Mouse (Mus musculus): Measurements from ENCODE around the gene Tppp2. TPM values are rescaled to one million over a fixed set of nuclear protein-coding genes. Genes with fewer than 3 reads are reported as not detected.

Tppp2 gene
- polyA plus RNA-seq (2012): not detected in 2 replicates

- TF ChIP-seq GATA1 (IDR thresholded peaks at IDR 0.05; ENCODE audit: low read length): no peak
Observed at GRCm38 (mm10) chr14:51918125-51918524, at the start of gene Tppp2. Tppp2 (plus strand) TSS chr14:51918425.

GRCm38 (mm10) chr14:51870756-51871155, 47.5 kb upstream of the Tppp2 start:
- TF ChIP-seq GATA1 (IDR thresholded peaks at IDR 0.05; ENCODE audit: low read length): no peak

- TF ChIP-seq GATA1 (IDR thresholded peaks at IDR 0.05; ENCODE audit: low read length): no peak
Observed at GRCm38 (mm10) chr14:51871741-51872140, 46.5 kb upstream of the Tppp2 start.

- TF ChIP-seq GATA1 (IDR thresholded peaks at IDR 0.05; ENCODE audit: low read length): no peak
Observed at GRCm38 (mm10) chr14:51877517-51877916, 40.7 kb upstream of the Tppp2 start.

GRCm38 (mm10) chr14:51883527-51884030, 34.6 kb upstream of the Tppp2 start:
- no peak for TF ChIP-seq GATA1 (IDR thresholded peaks at IDR 0.05; ENCODE audit: low read length)

- no peak for TF ChIP-seq GATA1 (IDR thresholded peaks at IDR 0.05; ENCODE audit: low read length)
Observed at GRCm38 (mm10) chr14:51884031-51884544, 34.1 kb upstream of the Tppp2 start.

- TF ChIP-seq GATA1 (IDR thresholded peaks at IDR 0.05; ENCODE audit: low read length): no peak
Observed at GRCm38 (mm10) chr14:51884598-51885331, 33.5 kb upstream of the Tppp2 start, which contains the start of gene Mettl17. Mettl17 (plus strand) TSS chr14:51884842.

- TF ChIP-seq GATA1 (IDR thresholded peaks at IDR 0.05; ENCODE audit: low read length): no peak
Observed at GRCm38 (mm10) chr14:51886051-51886450, 32.2 kb upstream of the Tppp2 start.

GRCm38 (mm10) chr14:51889833-51890232, 28.4 kb upstream of the Tppp2 start:
- no peak for TF ChIP-seq GATA1 (IDR thresholded peaks at IDR 0.05; ENCODE audit: low read length)

- TF ChIP-seq GATA1 (IDR thresholded peaks at IDR 0.05; ENCODE audit: low read length): no peak
Observed at GRCm38 (mm10) chr14:51892191-51892939, 25.9 kb upstream of the Tppp2 start, which contains the start of gene Slc39a2. Slc39a2 (plus strand) TSS chr14:51892889.

- TF ChIP-seq GATA1 (IDR thresholded peaks at IDR 0.05; ENCODE audit: low read length): no peak
Observed at GRCm38 (mm10) chr14:51893094-51893794, 25.0 kb upstream of the Tppp2 start.

- no peak for TF ChIP-seq GATA1 (IDR thresholded peaks at IDR 0.05; ENCODE audit: low read length)
Observed at GRCm38 (mm10) chr14:51893809-51894208, 24.4 kb upstream of the Tppp2 start.

- no peak for TF ChIP-seq GATA1 (IDR thresholded peaks at IDR 0.05; ENCODE audit: low read length)
Observed at GRCm38 (mm10) chr14:51895071-51895470, 23.2 kb upstream of the Tppp2 start.

GRCm38 (mm10) chr14:51896019-51896418, 22.2 kb upstream of the Tppp2 start:
- TF ChIP-seq GATA1 (IDR thresholded peaks at IDR 0.05; ENCODE audit: low read length): no peak

GRCm38 (mm10) chr14:51896539-51897170, 21.6 kb upstream of the Tppp2 start:
- TF ChIP-seq GATA1 (IDR thresholded peaks at IDR 0.05; ENCODE audit: low read length): no peak

Measured in G1E-ER4 (cell line).